Mouse (Mus musculus) C2C12 (cell line): Measurements from ENCODE around the gene Cygb. TPM values are rescaled to one million over a fixed set of nuclear protein-coding genes. Genes with fewer than 3 reads are reported as not detected.

ENCODE experiments used
- H3K27me3 ChIP-seq: one replicate; pipeline ENCODE4 v1.6.1; 2011; ENCODE audit not compliant: control insufficient read depth, insufficient read depth, insufficient read length
- H3K36me3 ChIP-seq: one replicate; pipeline ENCODE4 v1.6.1; 2011; ENCODE audit not compliant: control insufficient read depth, insufficient read depth
- H3K4me3 ChIP-seq: one replicate; pipeline ENCODE4 v1.5.1; 2011; ENCODE audit warnings: mild to moderate bottlenecking, control low read depth; ENCODE audit not compliant: poor library complexity, insufficient read depth, severe bottlenecking
- H3K79me2 ChIP-seq: one replicate; pipeline ENCODE4 v1.6.1; 2011; ENCODE audit not compliant: control insufficient read depth, insufficient read depth
- H3K79me3 ChIP-seq: one replicate; pipeline ENCODE4 v1.6.1; 2011; ENCODE audit warnings: low read depth, control low read depth
- H3ac ChIP-seq: one replicate; pipeline ENCODE3; 2011; ENCODE audit warnings: low read depth; ENCODE audit not compliant: control insufficient read depth, insufficient read length
- CEBPB ChIP-seq: IDR thresholded peaks from one replicate; pipeline ENCODE4 v1.6.1; 2011; ENCODE audit warnings: low read depth, mild to moderate bottlenecking, control low read depth, moderate library complexity
- CTCF ChIP-seq: IDR thresholded peaks from one replicate; pipeline ENCODE4 v1.5.1; 2011; ENCODE audit not compliant: control insufficient read depth, insufficient read depth, insufficient read length
- FOSL1 ChIP-seq: IDR thresholded peaks from one replicate; pipeline ENCODE4 v1.8.0; 2011; ENCODE audit warnings: mild to moderate bottlenecking, low read length; ENCODE audit not compliant: poor library complexity, insufficient read depth, severe bottlenecking
- MAX ChIP-seq: IDR thresholded peaks from one replicate; pipeline ENCODE4 v1.6.1; 2011; ENCODE audit warnings: mild to moderate bottlenecking, control low read depth
- MYOD1 ChIP-seq: IDR thresholded peaks from one replicate; pipeline ENCODE4 v1.6.1; 2011; ENCODE audit warnings: low read depth; ENCODE audit not compliant: control insufficient read depth, insufficient read length
- MYOG ChIP-seq: IDR thresholded peaks from one replicate; pipeline ENCODE4 v1.6.1; 2011; ENCODE audit not compliant: control insufficient read depth, insufficient read length; ENCODE audit errors: extremely low read depth
- USF1 ChIP-seq: IDR thresholded peaks from one replicate; pipeline ENCODE4 v1.6.1; 2011; ENCODE audit warnings: low read depth, mild to moderate bottlenecking, control low read depth, moderate library complexity
- polyA plus RNA-seq: library from polyadenylated mRNA; unstranded; fragments of >200 nt; fragmentation: generic; extraction: Trizol; gene quantifications from one replicate; pipeline ENCODE4 v1.2.1, GENCODE M21; 2012; ENCODE audit warnings: missing spikeins

The Cygb gene
- polyA plus RNA-seq, 1 experiment: 0.95 TPM

- Histone ChIP-seq H3K4me3 (no peak overlapping the region), H3K79me2 (no peaks in the 10 kb centered on the region), H3K36me3 (no peaks in the 10 kb centered on the region), H3K79me3 (no peaks in the 10 kb centered on the region), H3K27me3 (no peaks in the 10 kb centered on the region), H3ac (no peak overlapping the region)
- no peak for TF ChIP-seq MYOG
- no peak for TF ChIP-seq USF1
- no peak for TF ChIP-seq MAX
- TF ChIP-seq CEBPB: no peak
- TF ChIP-seq MYOD1: no peak
- TF ChIP-seq CTCF: no peak
- TF ChIP-seq FOSL1: no peak
Observed at GRCm38 (mm10) chr11:116661291-116661947, 7.3 kb upstream of the Cygb start.

- no peaks in the 10 kb centered on the region for H3K36me3 ChIP-seq
- H3K79me2 ChIP-seq: no peaks in the 10 kb centered on the region
- no peaks in the 10 kb centered on the region for H3K79me3 ChIP-seq
- TF ChIP-seq MYOG: no peak
- no peak for TF ChIP-seq FOSL1
- no peak for TF ChIP-seq CEBPB
- no peaks in the 10 kb centered on the region for H3K27me3 ChIP-seq
- H3K4me3 ChIP-seq: no peak overlapping the region
- H3ac ChIP-seq: no peak overlapping the region
Observed at GRCm38 (mm10) chr11:116660181-116660580, 6.1 kb upstream of the Cygb start.

GRCm38 (mm10) chr11:116659027-116659621, 5.0 kb upstream of the Cygb start:
- H3ac ChIP-seq: no peak overlapping the region
- H3K36me3 ChIP-seq: no peaks in the 10 kb centered on the region
- H3K4me3 ChIP-seq: no peak overlapping the region
- no peaks in the 10 kb centered on the region for H3K27me3 ChIP-seq
- no peaks in the 10 kb centered on the region for H3K79me2 ChIP-seq
- TF ChIP-seq CTCF: no peak
- TF ChIP-seq MYOD1: no peak
- no peak for TF ChIP-seq CEBPB
- TF ChIP-seq USF1: no peak
- TF ChIP-seq MYOG: no peak
- no peak for TF ChIP-seq MAX
- no peak for TF ChIP-seq FOSL1
- no peaks in the 10 kb centered on the region for H3K79me3 ChIP-seq

DNA sequence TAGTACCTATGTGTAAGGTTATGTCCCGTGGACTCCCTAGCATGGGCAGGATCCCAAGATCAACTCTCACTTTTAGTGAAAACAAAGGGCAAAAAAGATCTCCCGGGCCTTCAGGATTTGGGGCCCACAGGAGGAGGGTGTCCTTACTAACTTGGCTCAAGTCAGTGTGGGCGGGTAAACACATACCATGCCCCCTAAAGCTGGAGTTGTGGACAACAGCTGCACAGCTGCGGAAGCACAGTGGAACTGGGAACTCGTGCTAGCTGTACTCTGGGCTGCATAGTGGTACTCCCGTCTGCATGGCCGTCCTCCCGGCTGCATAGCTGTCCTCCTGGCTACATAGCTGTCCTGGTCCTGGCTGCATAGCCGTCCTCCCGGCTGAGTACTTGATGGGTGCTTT, 4.1 kb upstream of the Cygb start:
- H3K27me3 ChIP-seq: peaks cover 3% of the 10 kb centered on the region
- H3ac ChIP-seq: peak overlapping the region; percentile 52
- H3K79me2 ChIP-seq: no peaks in the 10 kb centered on the region
- H3K79me3 ChIP-seq: no peaks in the 10 kb centered on the region
- TF ChIP-seq MAX (no peak), USF1 (no peak), FOSL1 (no peak), MYOD1 (peak; percentile 73), CEBPB (no peak)
- H3K4me3 ChIP-seq: no peak overlapping the region
- no peaks in the 10 kb centered on the region for H3K36me3 ChIP-seq

GRCm38 (mm10) chr11:116657311-116658223, 3.5 kb upstream of the Cygb start:
- no peaks in the 10 kb centered on the region for H3K79me3 ChIP-seq
- TF ChIP-seq MAX (peak; percentile 92), MYOG (no peak), USF1 (peak; percentile 37)
- H3K27me3 ChIP-seq: peaks cover 3% of the 10 kb centered on the region
- no peaks in the 10 kb centered on the region for H3K79me2 ChIP-seq
- H3ac ChIP-seq: peak overlapping the region; percentile 25
- no peaks in the 10 kb centered on the region for H3K36me3 ChIP-seq
- H3K4me3 ChIP-seq: peak overlapping the region; percentile 15
